9 mouse cellular contexts compared by ENCODE assay signal in genomic region chr11:84243562-84243961, GRCm38 (mm10).
DNase-seq lines count a peak whose midpoint lies in the region; ATAC-seq and TF ChIP-seq lines count a peak whose summit lies in the region.
"Had no signal": no experiment of that assay in that cellular context is flagged by ENCODE, and none has a peak within 500 bp of the region (broad histone marks: within the 10 kb centered on the region; RNA-seq: fewer than 3 reads in every experiment).

No protein-coding gene starts in this region.

- no peaks in the 10 kb centered on the region for H3K36me3 ChIP-seq in heart, postnatal 0 days (replicated peaks; ENCODE audit: control insufficient read depth, insufficient read depth, low read length)
- H3K36me3 ChIP-seq: stomach, embryonic 15.5 days had no signal

- H3K9me3 ChIP-seq in heart, postnatal 0 days (replicated peaks; ENCODE audit: control insufficient read depth, low read length), result no peaks in the 10 kb centered on the region
- H3K9me3 ChIP-seq: stomach, embryonic 15.5 days had no signal

- no peaks in the 10 kb centered on the region for H3K4me1 ChIP-seq in heart, postnatal 0 days (ENCODE audit: control insufficient read depth, insufficient read depth)
- H3K4me1 ChIP-seq: stomach, embryonic 15.5 days had no signal

- no peak for TF ChIP-seq EP300 in heart, postnatal 0 days (IDR thresholded peaks at IDR 0.05; ENCODE audit: low read depth)

- no peak overlapping the region for H3K4me3 ChIP-seq in heart, postnatal 0 days (ENCODE audit: low read depth, low read length)
- H3K4me3 ChIP-seq: stomach, embryonic 15.5 days had no signal

- intact Hi-C loops in left cerebral cortex, postnatal 36 days (cut with DNase I), result loop anchor here (1.0 kb wide), 1 partner anchor 64 kb away; no protein-coding TSS in a partner anchor

- H3K4me2 ChIP-seq in heart, postnatal 0 days (ENCODE audit: low read depth, low read length), result no peak overlapping the region
- H3K4me2 ChIP-seq: stomach, embryonic 15.5 days had no signal

- H3K9ac ChIP-seq in heart, postnatal 0 days (replicated peaks; ENCODE audit: low read depth, low read length), result no peak overlapping the region
- H3K9ac ChIP-seq: stomach, embryonic 15.5 days had no signal

- DNase-seq in cerebellum, adult 11 months, result peak; percentile 31
- DNase-seq in testis, postnatal 10 days (ENCODE audit: low spot score), result peak; percentile 70
- DNase-seq in testis, postnatal 14 days (ENCODE audit: low spot score), result no peak
- DNase-seq in cerebellum, adult 9-11 months, result peak; percentile 35
- no peak for DNase-seq in heart, postnatal 0 days (ENCODE audit: low spot score)
- DNase-seq in left cerebral cortex, postnatal 36 days (ENCODE audit: low spot score in 2 of 2), result peak; percentile 17 to 19
- DNase-seq in right cerebral cortex, adult 2 months (ENCODE audit: low spot score in 2 of 2), result peak; percentile 64 to 71

- no peaks in the 10 kb centered on the region for H3K27me3 ChIP-seq in heart, postnatal 0 days (ENCODE audit: control insufficient read depth, insufficient read depth, low read length)
- H3K27me3 ChIP-seq: stomach, embryonic 15.5 days had no signal

- H3K27ac ChIP-seq in heart, postnatal 0 days (ENCODE audit: low read depth), result no peak overlapping the region
- H3K27ac ChIP-seq: stomach, embryonic 15.5 days had no signal

- ATAC-seq in cerebellum, adult (ENCODE audit: insufficient number of reproducible peaks, low FRiP score, low TSS enrichment), result no peak
- no peak for ATAC-seq in heart, postnatal 0 days (ENCODE audit: insufficient read depth, low read depth)

- TF ChIP-seq CTCF in heart, postnatal 0 days (IDR thresholded peaks at IDR 0.05; ENCODE audit: low read depth), result peak; percentile 62

Comparison
In these comparisons a context has a peak if more than half of its experiments do, and no peak if none do; other contexts are left out.
1. DNase-seq: peak in cerebellum, adult 11 months (single experiment), testis, postnatal 10 days (single experiment), cerebellum, adult 9-11 months (single experiment), left cerebral cortex, postnatal 36 days (2 of 2) and right cerebral cortex, adult 2 months (2 of 2); none in testis, postnatal 14 days (single experiment) and heart, postnatal 0 days (single experiment).